Mouse (Mus musculus): ENCODE results near the gene Arfgap3. TPM values are rescaled to one million over a fixed set of nuclear protein-coding genes. Genes with fewer than 3 reads are reported as not detected.
"Not testable (repeated sequence)": the region's sequence is repeated elsewhere in the genome, so short reads cannot be mapped to it uniquely, and the experiment has no call there.

Gene Arfgap3
- polyA plus RNA-seq, 1 experiment from 2014 or later: 40.0 TPM

DNA sequence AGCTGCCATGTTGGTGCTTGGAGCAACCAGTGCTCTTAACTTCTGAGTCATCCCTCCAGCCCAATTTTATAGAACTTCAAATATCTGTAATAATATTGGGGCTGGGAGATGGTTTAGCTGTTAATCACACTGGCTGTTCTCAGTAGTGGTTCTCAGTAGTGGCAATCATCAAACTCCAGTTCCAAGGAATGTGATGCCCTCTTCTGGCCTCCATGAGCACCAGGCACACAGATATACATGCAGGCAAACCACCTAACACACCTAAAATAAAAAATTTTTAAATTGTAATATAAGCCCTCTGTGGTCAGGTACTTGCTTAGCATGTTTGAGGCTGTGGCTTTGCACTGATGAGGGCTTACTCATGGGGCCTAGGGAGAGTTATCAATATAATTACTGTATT lies 15.7 kb upstream of the Arfgap3 start:
- Histone ChIP-seq H3K4me1 (peaks cover 8% of the 10 kb centered on the region), H3K36me3 (no peaks in the 10 kb centered on the region), H3K9ac (replicated peaks) (no peak overlapping the region), H3K4me2 (replicated peaks) (no peak overlapping the region), H3K9me3 (no peaks in the 10 kb centered on the region), H3K27ac (replicated peaks) (no peak overlapping the region), H3K27me3 (peaks cover 15% of the 10 kb centered on the region), H3K4me3 (no peak overlapping the region)
- ATAC-seq (ENCODE audit: low FRiP score, low read depth): no peak

DNA sequence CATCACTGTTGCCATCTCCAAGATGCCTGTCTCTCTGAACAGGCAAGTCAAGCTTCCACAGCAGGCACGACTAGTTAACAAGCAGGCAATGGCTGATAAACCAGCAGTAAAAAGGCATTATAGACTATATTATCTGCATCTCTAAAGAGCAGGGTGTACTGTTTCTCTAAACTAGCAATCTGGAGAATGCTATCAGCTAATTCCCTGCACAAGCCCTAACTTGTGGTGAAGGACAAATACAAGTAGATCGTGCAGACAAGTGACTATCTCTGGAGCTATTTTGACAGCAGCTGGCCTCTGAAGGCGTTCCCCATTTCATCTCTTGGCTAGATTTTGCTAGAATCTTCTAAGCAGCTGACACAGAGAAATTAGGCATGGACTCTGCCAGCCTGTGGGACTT lies 14.1 kb upstream of the Arfgap3 start:
- Histone ChIP-seq H3K4me1 (peaks cover 8% of the 10 kb centered on the region), H3K9ac (replicated peaks) (no peak overlapping the region), H3K27me3 (peaks cover 15% of the 10 kb centered on the region), H3K36me3 (no peaks in the 10 kb centered on the region), H3K27ac (replicated peaks) (no peak overlapping the region), H3K4me3 (no peak overlapping the region), H3K4me2 (replicated peaks) (no peak overlapping the region), H3K9me3 (no peaks in the 10 kb centered on the region)
- WGBS: 73% methylated on average over 3 of the region's 3 CpGs
- no peak for ATAC-seq (ENCODE audit: low FRiP score, low read depth)

DNA sequence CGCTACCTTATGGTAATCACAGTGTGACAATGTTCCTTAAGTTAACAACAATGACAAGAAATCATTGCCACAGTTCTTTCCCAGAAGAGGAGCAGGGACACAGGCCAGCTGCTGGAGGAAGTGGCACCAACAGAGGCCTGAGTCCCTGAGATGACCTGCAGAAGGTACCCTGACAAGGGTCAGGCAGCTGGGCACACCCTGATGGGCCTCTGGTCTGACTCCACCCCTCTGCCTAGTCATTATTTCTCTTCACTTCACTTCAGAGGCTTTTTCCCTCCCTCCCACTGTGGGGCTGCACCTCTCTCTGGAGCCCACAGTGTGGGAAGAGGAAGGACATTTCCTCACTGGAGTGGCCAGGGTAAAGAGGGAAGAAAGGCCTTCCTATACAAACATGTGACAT lies 12.8 kb upstream of the Arfgap3 start:
- not testable (repeated sequence) for H3K4me1 ChIP-seq; ATAC-seq (ENCODE audit: low FRiP score, low read depth)
- 84% methylated on average over 1 of the region's 1 CpGs for WGBS

DNA sequence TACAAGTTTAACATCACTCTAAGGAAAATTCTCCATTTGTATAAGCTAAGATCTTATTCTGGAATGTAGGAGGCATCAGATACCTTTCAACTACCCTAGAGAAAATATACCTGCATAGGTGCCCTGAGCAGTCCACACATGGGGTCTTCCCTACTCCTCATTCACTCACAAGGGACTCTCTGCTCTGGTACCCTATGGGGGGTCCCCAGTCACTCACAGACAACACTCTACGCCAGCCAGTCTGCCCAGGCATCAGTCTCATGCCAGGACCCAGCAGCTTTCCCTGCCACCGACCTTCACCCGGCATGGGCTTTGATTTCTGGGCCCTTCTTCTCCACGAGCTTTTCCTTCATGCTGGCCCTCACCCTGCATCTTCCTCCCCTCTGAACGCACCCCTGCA lies 10.9 kb upstream of the Arfgap3 start:
- ATAC-seq (ENCODE audit: low FRiP score, low read depth); H3K9me3 ChIP-seq; H3K4me2 ChIP-seq (replicated peaks); H3K36me3 ChIP-seq; H3K27ac ChIP-seq (replicated peaks); H3K27me3 ChIP-seq; H3K4me3 ChIP-seq; H3K4me1 ChIP-seq; H3K9ac ChIP-seq (replicated peaks): not testable (repeated sequence)
- 62% methylated on average over 5 of the region's 5 CpGs for WGBS

More for the DNA sequence above, 12.8 kb upstream of the Arfgap3 start:
- H3K9me3 ChIP-seq; H3K36me3 ChIP-seq; H3K4me3 ChIP-seq; H3K4me2 ChIP-seq (replicated peaks); H3K27ac ChIP-seq (replicated peaks); H3K9ac ChIP-seq (replicated peaks): not testable (repeated sequence)
- H3K27me3 ChIP-seq: peaks cover 10% of the 10 kb centered on the region

DNA sequence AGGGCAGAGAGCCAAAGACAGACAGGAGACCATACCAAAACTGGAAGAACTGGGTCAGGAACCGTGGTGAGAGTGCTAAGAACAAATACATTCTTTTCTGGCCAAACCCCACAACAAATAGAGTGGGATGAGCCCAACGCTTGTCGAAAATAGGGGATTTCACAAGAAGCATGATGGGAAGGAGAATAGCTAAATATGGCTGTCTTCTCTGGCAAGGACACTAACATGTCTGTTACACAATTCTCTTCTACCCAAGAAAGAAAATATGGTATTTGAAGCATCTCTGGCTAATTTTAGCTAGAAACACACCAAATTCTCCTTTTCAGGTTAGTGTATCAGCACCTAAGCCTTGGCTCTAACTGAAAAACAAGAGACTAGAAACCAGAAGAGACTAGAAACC lies 10.1 kb upstream of the Arfgap3 start:
- Histone ChIP-seq H3K9me3 (no peaks in the 10 kb centered on the region), H3K9ac (replicated peaks) (no peak overlapping the region), H3K4me3 (no peak overlapping the region), H3K27ac (replicated peaks) (no peak overlapping the region), H3K4me2 (replicated peaks) (no peak overlapping the region), H3K27me3 (no peaks in the 10 kb centered on the region), H3K36me3 (no peaks in the 10 kb centered on the region), H3K4me1 (no peaks in the 10 kb centered on the region)
- no peak for ATAC-seq (ENCODE audit: low FRiP score, low read depth)
- WGBS: 91% methylated on average over 3 of the region's 3 CpGs

DNA sequence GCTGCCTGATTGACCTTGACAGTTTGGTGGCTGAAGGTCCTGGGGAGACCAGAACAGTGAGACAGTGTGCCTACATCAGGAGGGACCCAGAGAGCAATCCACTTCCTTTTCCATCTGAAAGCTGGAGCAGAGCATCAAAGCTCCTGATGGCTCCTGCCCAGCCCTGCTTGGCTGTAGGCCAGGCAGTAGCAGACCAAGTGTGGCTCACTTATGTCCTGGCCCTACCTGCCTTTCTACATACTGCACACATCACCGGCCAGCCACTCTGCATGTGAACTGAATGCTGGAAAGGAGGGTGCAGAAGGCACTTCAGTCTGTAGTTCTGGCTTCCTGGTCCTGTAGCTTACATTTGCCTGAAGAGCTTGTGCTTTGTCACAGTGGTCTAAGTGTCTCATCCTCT lies 8.4 kb upstream of the Arfgap3 start:
- no peaks in the 10 kb centered on the region for H3K36me3 ChIP-seq
- H3K9me3 ChIP-seq: no peaks in the 10 kb centered on the region
- no peaks in the 10 kb centered on the region for H3K27me3 ChIP-seq
- H3K4me1 ChIP-seq: no peaks in the 10 kb centered on the region
- WGBS: 92% methylated on average over 1 of the region's 1 CpGs
- no peak overlapping the region for H3K27ac ChIP-seq (replicated peaks)
- H3K9ac ChIP-seq (replicated peaks): no peak overlapping the region
- no peak for ATAC-seq (ENCODE audit: low FRiP score, low read depth)
- no peak overlapping the region for H3K4me2 ChIP-seq (replicated peaks)
- no peak overlapping the region for H3K4me3 ChIP-seq

DNA sequence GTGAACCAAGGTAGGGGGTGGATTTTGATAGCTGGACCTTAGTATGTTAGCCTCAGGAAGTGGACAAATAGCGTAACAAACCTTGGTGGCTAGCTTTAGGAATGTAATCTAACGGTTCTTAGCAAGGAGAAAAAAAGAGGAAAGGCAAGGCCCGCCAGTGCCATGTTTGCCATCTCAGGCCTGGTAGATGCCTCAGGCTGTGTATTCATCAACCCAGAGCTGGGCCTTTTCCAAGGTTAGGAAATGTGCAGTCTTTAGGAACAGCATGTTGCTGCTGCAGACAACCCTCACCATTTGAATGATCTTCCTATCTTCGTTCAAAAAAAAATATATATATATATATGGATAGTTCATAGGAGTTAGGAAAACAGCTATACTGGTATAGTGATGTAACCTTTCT lies 1.5 kb upstream of the Arfgap3 start:
- Histone ChIP-seq H3K4me1 (peaks cover 15% of the 10 kb centered on the region), H3K4me2 (replicated peaks) (no peak overlapping the region), H3K36me3 (no peaks in the 10 kb centered on the region), H3K27ac (replicated peaks) (no peak overlapping the region), H3K27me3 (0 out of 2 replicates have a peak, but pooled peaks cover 4% of the 10 kb centered on the region), H3K9ac (replicated peaks) (no peak overlapping the region), H3K9me3 (no peaks in the 10 kb centered on the region), H3K4me3 (no peak overlapping the region)
- ATAC-seq (ENCODE audit: low FRiP score, low read depth): no peak
- WGBS: 95% methylated on average over 4 of the region's 4 CpGs

DNA sequence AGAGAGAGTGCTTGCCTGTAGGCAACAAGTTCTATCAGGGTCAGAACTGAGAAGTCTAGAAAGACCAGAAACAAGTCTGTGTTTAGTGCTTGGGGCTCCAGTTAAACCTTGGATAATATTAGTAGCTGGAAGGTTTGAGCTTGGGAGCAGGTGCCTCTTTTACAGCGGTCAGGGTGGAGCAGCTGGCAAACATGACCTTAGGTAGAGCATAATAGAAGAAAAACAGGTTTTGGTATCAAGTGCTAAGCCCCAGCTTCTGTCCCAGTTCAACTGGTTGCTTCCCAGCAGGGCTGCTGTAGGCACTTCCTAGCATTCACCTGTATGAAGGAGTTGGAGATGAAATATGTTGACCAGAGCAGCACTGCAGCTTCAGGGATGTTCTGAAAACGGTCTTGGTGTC lies 812 bp upstream of the Arfgap3 start:
- Histone ChIP-seq H3K36me3 (no peaks in the 10 kb centered on the region), H3K27me3 (0 out of 2 replicates have a peak, but pooled peaks cover 4% of the 10 kb centered on the region), H3K4me2 (replicated peaks) (peak overlapping the region; percentile 90; the same call in 1 of the 2 replicates), H3K4me3 (no peak overlapping the region), H3K9me3 (no peaks in the 10 kb centered on the region), H3K9ac (replicated peaks) (0 out of 2 replicates have a peak overlapping the region, but pooled peaks have one; percentile 58), H3K4me1 (peaks cover 15% of the 10 kb centered on the region), H3K27ac (replicated peaks) (no peak overlapping the region)
- WGBS: 70% methylated on average over 2 of the region's 2 CpGs
- no peak for ATAC-seq (ENCODE audit: low FRiP score, low read depth)

DNA sequence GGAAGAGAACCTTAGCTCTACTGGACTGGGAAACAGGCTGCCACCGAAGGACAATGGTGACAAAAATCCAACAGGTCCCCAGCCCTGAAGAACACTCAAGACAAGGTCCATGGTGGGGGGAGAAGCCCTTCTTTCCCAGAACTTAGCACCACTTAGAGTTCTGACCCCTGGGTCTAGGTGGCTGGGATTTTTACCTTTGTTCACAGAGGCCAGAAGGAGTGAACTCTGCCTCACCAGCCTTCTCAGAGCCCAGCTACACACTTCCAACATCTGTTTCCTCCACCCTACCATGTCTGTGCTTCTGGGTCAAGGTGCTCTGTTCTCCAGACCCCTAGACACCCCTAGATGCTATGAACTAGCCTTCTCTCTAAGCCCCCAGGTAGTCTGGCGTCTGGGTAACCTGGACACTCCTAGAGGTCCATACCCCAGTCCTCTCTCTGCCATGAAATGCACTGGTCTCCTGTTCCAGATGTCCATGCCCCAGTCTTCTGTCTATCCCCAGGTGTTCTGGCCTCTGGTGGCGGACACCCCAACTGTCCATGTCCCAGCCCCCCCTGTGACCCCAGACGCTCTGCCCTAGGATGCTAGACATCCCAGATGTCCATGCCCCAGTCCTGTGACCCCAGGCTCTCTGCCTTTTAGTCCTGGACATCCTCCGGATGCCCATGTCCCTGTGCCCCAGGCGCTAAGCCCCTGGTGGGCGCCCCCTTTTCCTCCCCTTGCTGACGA lies 658 bp downstream of the Arfgap3 start:
- 0 out of 2 replicates have a peak, but pooled peaks cover 4% of the 10 kb centered on the region for H3K27me3 ChIP-seq
- peak overlapping the region; percentile 75 for H3K4me3 ChIP-seq
- H3K9ac ChIP-seq (replicated peaks): peak overlapping the region; percentile 86
- peaks cover 19% of the 10 kb centered on the region for H3K4me1 ChIP-seq
- no peaks in the 10 kb centered on the region for H3K9me3 ChIP-seq
- peak overlapping the region; percentile 90 for H3K4me2 ChIP-seq (replicated peaks)
- no peaks in the 10 kb centered on the region for H3K36me3 ChIP-seq
- peak; percentile 17 for ATAC-seq (ENCODE audit: low FRiP score, low read depth)
- 18% methylated on average over 8 of the region's 8 CpGs for WGBS
- no peak overlapping the region for H3K27ac ChIP-seq (replicated peaks)

DNA sequence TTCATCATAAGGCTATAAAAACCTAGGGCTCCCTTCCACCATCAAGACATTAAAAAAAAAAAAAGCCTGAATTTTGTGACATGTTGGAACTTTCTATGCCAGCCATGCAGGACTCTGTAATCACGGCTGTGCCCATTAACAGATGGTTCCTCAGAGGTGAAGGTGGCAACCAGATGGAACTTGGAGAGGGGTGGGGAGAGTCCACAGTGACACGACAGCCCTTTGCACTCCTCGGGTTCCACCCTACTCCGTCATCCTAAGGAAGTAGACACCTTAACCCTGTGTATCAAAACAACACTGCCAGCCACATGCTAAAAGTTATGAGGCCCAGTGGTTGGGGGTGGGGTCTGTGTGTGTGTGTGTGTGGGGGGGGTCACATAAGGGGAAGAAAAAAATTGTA lies 1.3 kb downstream of the Arfgap3 start:
- Histone ChIP-seq H3K36me3 (no peaks in the 10 kb centered on the region), H3K4me3 (0 out of 2 replicates have a peak overlapping the region, but pooled peaks have one; percentile 75), H3K4me2 (replicated peaks) (peak overlapping the region; percentile 90), H3K4me1 (peaks cover 22% of the 10 kb centered on the region), H3K27me3 (0 out of 2 replicates have a peak, but pooled peaks cover 4% of the 10 kb centered on the region), H3K9ac (replicated peaks) (no peak overlapping the region), H3K27ac (replicated peaks) (no peak overlapping the region), H3K9me3 (no peaks in the 10 kb centered on the region)
- 88% methylated on average over 4 of the region's 4 CpGs for WGBS
- no peak for ATAC-seq (ENCODE audit: low FRiP score, low read depth)

DNA sequence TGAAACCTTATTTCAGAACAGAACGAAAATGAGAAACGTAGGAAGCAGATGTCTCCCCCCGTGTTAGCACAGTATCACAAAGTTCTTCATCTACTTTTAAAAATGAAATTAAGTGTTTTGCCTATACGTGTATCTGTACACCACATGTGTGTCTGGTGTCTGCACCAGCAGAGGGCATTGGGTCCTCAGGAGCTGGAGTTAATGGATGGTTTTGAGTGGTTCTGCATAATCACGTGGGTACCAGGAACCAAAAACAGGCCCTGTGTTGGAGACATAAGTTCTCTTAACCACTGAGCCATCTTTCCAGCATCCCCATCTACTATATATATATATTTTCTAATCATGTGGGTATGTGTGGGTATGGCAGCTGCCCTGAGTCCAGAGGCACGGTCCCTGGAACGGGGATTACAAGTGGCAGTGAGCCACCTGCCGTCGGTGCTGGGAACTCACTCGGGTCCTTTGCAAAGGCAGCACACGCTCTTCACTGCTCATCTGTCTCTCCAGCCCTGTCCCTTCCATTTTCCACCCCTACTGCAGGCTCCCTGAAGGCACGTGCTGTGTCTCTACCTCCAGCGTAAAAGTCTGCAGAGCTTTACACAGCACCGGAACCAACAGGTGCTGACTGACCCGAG lies 4.0 kb downstream of the Arfgap3 start:
- ATAC-seq (ENCODE audit: low FRiP score, low read depth): no peak
- H3K27me3 ChIP-seq: 0 out of 2 replicates have a peak, but pooled peaks cover under 1% of the 10 kb centered on the region
- no peak overlapping the region for H3K4me3 ChIP-seq
- no peak overlapping the region for H3K4me2 ChIP-seq (replicated peaks)
- H3K9ac ChIP-seq (replicated peaks): no peak overlapping the region
- no peaks in the 10 kb centered on the region for H3K9me3 ChIP-seq
- H3K4me1 ChIP-seq: peaks cover 22% of the 10 kb centered on the region
- WGBS: 89% methylated on average over 15 of the region's 15 CpGs
- H3K36me3 ChIP-seq: peaks cover 19% of the 10 kb centered on the region
- no peak overlapping the region for H3K27ac ChIP-seq (replicated peaks)

DNA sequence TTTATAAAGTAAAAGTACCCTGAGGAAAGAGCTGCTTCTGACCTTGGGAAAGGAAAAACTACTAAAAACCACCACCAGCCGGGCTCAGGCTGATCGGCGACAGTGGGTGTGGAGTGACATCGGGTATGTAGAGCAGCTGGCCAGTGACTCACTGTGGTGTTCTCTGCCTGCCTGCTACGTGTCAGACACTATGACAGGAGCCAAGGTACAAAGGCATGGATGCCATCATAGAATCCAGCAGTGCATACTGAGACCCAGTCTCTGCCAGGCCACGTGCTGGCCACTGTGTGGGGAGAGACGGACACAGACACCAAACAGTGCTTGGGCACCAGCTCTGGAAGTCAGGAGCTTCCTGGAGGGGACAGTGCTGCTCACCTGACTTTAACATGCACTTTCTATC lies 5.1 kb downstream of the Arfgap3 start:
- Histone ChIP-seq H3K9me3 (no peaks in the 10 kb centered on the region), H3K4me1 (peaks cover 19% of the 10 kb centered on the region), H3K36me3 (peaks cover 21% of the 10 kb centered on the region), H3K4me2 (replicated peaks) (no peak overlapping the region), H3K9ac (replicated peaks) (no peak overlapping the region), H3K27me3 (no peaks in the 10 kb centered on the region), H3K4me3 (no peak overlapping the region), H3K27ac (replicated peaks) (no peak overlapping the region)
- WGBS: 77% methylated on average over 7 of the region's 7 CpGs
- no peak for ATAC-seq (ENCODE audit: low FRiP score, low read depth)
